Mouse (Mus musculus) common myeloid progenitor, adult 5-6 weeks (primary cell): ENCODE measurements around the gene Aox3. TPM values are rescaled to one million over a fixed set of nuclear protein-coding genes. Genes with fewer than 3 reads are reported as not detected.

Source experiments
- ATAC-seq: replicated peaks from 2 replicates; pipeline ENCODE4 v1.8.0; 2016; ENCODE audit warnings: low read depth, mild to moderate bottlenecking, moderate TSS enrichment, inconsistent platforms; ENCODE audit not compliant: poor library complexity, severe bottlenecking
- total RNA-seq: library from RNA; stranded (forward); fragments of 200-1000, 187-1606 nt; gene quantifications from 2 replicates; pipeline ENCODE4 v1.2.3, GENCODE M21; 2017

Aox3 gene
- total RNA-seq, 1 experiment from 2014 or later, result not detected

- ATAC-seq, result 0 out of 2 replicates have a peak, but pooled peaks have one; percentile 25
These were observed 10.4 kb upstream of the Aox3 start for GRCm38 (mm10) chr1:58102494-58102893.

GRCm38 (mm10) chr1:58105685-58106084 is 7.2 kb upstream of the Aox3 start:
- no peak for ATAC-seq

GRCm38 (mm10) chr1:58107066-58107465 is 5.9 kb upstream of the Aox3 start:
- no peak for ATAC-seq

GRCm38 (mm10) chr1:58110241-58110640 is 2.7 kb upstream of the Aox3 start:
- ATAC-seq, result no peak

GRCm38 (mm10) chr1:58111315-58111714 is 1.6 kb upstream of the Aox3 start:
- ATAC-seq, result no peak

- 0 out of 2 replicates have a peak, but pooled peaks have one; percentile 47 for ATAC-seq
These were observed 511 bp downstream of the Aox3 start for GRCm38 (mm10) chr1:58113441-58113840.

GRCm38 (mm10) chr1:58114021-58114560 is 1.2 kb downstream of the Aox3 start:
- ATAC-seq, result 0 out of 2 replicates have a peak, but pooled peaks have one; percentile 22

- no peak for ATAC-seq
These were observed 1.9 kb downstream of the Aox3 start for GRCm38 (mm10) chr1:58114666-58115375.

GRCm38 (mm10) chr1:58118231-58118630 is 5.3 kb downstream of the Aox3 start:
- ATAC-seq, result no peak

GRCm38 (mm10) chr1:58124901-58125300 is 12.0 kb downstream of the Aox3 start:
- no peak for ATAC-seq

GRCm38 (mm10) chr1:58137891-58138290 is 25.0 kb downstream of the Aox3 start:
- ATAC-seq, result peak; percentile 47; the same call in 1 of the 2 replicates

- no peak for ATAC-seq
These were observed 26.1 kb downstream of the Aox3 start for GRCm38 (mm10) chr1:58138986-58139385.

- ATAC-seq, result no peak
These were observed 27.7 kb downstream of the Aox3 start for GRCm38 (mm10) chr1:58140607-58141006.

GRCm38 (mm10) chr1:58144384-58145069 is 31.6 kb downstream of the Aox3 start:
- ATAC-seq, result no peak

GRCm38 (mm10) chr1:58146026-58146425 is 33.1 kb downstream of the Aox3 start:
- ATAC-seq, result no peak

- ATAC-seq, result no peak
These were observed 34.8 kb downstream of the Aox3 start for GRCm38 (mm10) chr1:58147776-58148175.

GRCm38 (mm10) chr1:58152247-58152646 is 39.3 kb downstream of the Aox3 start:
- no peak for ATAC-seq

GRCm38 (mm10) chr1:58156747-58157146 is 43.8 kb downstream of the Aox3 start:
- peak; percentile 71 for ATAC-seq

- ATAC-seq, result no peak
These were observed 57.0 kb downstream of the Aox3 start for GRCm38 (mm10) chr1:58169893-58170292.

- no peak for ATAC-seq
These were observed 75.7 kb downstream of the Aox3 start for GRCm38 (mm10) chr1:58188514-58189175.

GRCm38 (mm10) chr1:58194317-58194716 is 81.4 kb downstream of the Aox3 start:
- no peak for ATAC-seq
